Mouse (Mus musculus) small intestine, adult 2 months (tissue): ENCODE data around the gene Usp2.

Experiments used
- CTCF ChIP-seq: fragments of 200-500 bp; IDR thresholded peaks from 2 replicates; pipeline ENCODE4 v1.5.1; 2012; ENCODE audit warnings: low read depth, mild to moderate bottlenecking, control low read depth, inconsistent platforms, low read length, moderate library complexity, mixed read lengths; ENCODE audit not compliant: insufficient replicate concordance, insufficient read length; ENCODE audit errors: extremely low read depth
- POLR2A ChIP-seq: fragments of 200-500 bp; IDR thresholded peaks from 2 replicates; pipeline ENCODE4 v1.6.1; 2012; ENCODE audit warnings: low read depth, mild to moderate bottlenecking, control low read depth, inconsistent platforms, low read length, moderate library complexity

DNA sequence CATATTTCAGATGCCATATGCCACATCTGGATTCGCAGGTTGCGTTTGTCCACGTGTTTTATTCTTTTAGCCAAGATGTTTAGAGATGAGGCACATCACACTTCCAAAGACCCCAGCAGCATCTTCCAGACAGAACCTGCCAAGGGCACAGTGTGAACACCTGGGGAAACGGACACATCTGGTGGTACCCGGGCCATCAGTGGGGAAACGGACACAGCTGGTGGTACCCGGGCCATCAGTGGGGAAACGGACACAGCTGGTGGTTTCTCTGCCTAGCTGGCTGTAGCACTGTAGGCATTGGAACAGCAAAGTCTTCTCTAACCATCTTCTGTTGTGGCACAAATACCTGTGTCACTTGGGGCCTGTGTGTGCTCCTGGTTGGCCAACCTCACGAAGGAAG, 29.0 kb downstream of the Usp2 start:
- TF ChIP-seq CTCF (no peak), POLR2A (no peak)
